Mouse (Mus musculus) kidney, postnatal 25 days (tissue): ENCODE measurements around the gene Klrb1a.

Experiments used
- DNase-seq, 2 experiments: peaks; one replicate each; pipeline ENCODE4 v3.0.0; 2021; ENCODE audit warnings: mixed read lengths in 2 of 2

The Klrb1a gene

DNA sequence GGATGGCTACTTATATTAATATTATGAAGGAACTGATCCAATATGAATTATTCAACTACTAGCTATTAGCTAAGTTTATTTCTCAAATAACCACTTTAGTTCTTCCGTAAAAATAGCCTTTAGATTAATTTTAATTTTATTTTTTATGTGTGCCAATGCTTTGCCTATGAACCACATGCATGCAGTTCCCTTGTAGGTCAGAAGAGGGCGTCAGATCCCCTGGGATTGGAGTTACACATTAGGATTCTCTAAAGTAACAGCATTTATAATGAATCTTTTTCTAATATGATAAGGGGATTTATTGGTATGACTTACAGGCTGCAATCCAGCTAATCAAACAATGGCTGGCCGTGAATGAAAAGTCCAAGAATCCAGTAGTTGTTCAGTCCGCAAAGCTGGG, 23.8 kb downstream of the Klrb1a start:
- DNase-seq, result peak in 1 of 2 experiments; percentile 31

DNA sequence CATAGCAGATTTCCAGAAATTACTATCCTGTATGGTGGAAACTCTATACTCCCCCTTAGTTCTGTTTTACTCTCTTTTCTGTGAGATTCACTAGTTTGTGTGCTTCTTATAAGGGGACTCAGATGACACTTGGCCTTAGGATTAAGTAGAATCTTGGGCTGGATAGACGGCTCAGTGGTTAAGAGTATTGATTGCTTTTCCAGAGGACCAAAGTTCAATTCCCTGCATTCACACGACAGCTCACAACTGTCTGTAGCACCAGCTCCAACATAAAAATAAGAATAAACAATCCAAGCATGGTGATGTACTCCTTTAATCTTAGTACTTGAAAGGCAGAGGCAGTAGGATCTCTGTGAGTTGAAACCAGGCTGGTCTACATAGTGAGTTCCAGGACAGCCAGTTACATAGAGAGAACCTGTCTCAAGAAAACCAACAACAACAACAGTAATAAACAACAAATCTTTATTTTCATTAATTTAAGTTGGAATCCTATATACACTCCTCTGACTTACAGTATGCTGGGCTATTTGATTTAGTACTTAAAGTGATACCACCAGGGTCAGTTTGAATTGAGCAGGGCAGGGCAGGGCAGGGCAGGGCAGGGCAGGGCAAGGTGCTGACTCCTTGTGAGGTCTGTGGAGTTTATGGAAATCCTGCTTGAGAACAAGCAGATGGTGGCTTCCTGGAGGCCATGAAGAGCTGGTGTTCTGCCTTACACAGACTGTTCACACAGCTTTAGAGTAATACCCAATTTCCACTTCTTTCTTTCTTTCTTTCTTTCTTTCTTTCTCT, 24.9 kb downstream of the Klrb1a start:
- DNase-seq, result no peak

DNA sequence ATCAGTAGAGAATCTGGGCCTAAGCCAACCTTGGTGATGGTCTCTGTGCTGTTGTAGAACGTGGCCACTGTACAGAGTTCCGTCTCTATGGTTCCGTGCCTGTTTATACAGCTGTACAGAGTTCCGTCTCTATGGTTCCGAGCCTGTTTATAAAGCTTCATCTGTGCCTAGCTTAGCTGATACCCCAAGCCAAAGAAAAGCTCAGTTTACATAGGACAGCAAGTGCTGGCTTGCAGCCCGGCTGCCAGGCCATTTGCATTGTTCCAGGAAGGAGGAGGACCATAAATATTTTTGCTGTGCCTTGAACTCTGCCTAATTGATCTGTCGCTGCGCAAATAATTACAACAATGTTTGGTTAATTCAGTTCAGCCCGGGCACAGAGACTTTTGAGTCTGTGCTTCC, 26.2 kb downstream of the Klrb1a start:
- peak; percentile 52 to 70 for DNase-seq

GRCm38 (mm10) chr6:128594651-128595050, 28.7 kb downstream of the Klrb1a start:
- no peak for DNase-seq

- DNase-seq, result no peak
Observed at GRCm38 (mm10) chr6:128589426-128589825, 33.9 kb downstream of the Klrb1a start.

- no peak for DNase-seq
Observed at GRCm38 (mm10) chr6:128587619-128588018, 35.7 kb downstream of the Klrb1a start.

GRCm38 (mm10) chr6:128585642-128586245, 37.6 kb downstream of the Klrb1a start:
- no peak for DNase-seq

DNA sequence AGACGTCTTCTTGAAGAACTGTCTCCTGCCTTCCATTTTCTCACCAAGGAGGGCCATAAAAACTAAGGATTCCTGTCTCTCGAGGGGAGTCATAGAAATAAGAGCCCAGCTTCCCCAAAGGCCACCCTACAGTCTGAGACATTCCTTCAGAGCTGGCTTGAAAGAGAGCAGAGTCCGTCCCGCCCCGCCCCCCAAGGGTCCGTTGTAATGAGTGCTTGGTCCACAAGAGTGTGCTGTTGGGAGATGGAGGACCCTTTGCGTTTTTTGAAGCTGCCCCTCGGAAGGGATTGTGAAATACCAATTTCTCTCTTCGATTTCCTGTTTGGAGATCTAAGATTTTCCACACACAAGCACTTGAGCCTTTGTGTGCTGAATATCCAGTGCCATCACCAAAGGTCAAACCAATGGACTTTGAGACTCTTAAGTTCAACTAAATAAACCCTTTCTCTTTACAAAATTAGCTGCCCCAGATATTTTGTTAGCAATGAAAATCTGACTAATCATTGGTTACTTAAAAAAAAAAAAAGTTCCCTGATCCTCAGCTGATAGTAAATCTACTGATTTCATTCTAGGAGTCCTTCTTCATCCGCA, 39.2 kb downstream of the Klrb1a start:
- DNase-seq, result peak in 1 of 2 experiments; percentile 25

DNA sequence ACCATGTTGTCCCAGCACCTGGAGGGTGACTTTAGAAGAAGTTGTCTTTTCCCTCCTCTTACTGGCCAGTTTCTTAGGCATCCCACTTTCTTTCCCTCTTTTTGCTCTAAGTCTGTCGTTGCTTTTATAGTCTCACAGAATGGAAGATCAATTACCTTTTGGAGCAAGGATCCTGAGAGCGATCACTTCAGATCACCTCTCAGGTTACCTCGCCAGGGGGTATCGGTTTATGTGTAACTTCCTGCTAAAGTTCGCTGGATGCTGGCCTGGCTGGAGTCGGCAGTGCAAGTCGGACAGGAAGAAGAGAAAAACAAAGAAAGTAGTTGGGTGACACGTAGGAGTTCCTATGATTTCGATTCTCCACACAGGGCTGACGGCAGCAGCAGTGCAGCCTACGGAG, 41.8 kb downstream of the Klrb1a start, which contains the start of gene A2ml1:
A2ml1 (minus strand) TSS at position 101 of the 400 bp plus-strand sequence.
- DNase-seq, result no peak

- no peak for DNase-seq
Observed at GRCm38 (mm10) chr6:128577301-128577700, 46.0 kb downstream of the Klrb1a start.

DNA sequence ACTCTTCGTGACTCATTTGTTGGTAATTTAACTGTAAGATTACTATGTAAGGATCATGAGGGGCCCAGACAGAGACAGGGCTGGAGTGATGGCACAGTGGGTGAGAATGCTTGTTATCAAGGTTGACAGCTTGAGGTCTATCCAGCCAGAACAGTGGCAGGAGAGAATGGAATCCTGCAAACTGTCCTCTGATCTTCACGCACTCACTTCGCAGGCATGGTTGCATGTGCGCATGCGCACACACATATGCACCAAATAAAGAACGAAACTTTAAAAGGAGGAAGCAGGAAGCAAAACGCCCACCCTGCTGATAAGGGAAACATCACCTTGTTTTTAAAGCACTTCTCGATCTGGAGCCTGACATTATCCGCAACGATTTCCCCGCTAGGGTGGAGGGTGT, 56.7 kb downstream of the Klrb1a start:
- DNase-seq, result no peak
